Mouse (Mus musculus) kidney, embryonic 14.5 days (tissue): Measurements from ENCODE around the gene Fbxl16. TPM values are rescaled to one million over a fixed set of nuclear protein-coding genes. Genes with fewer than 3 reads are reported as not detected.
A peak's percentile ranks its signal among the peaks of the same experiment; 100 is the strongest.

Experiments
- ATAC-seq: fragments of 200-750 bp; cut with Nextera tagmentation; 2 replicates; pipeline ENCODE4 v1.8.0; 2017; ENCODE audit warnings: moderate number of reproducible peaks, mild to moderate bottlenecking, moderate TSS enrichment, moderate library complexity; ENCODE audit not compliant: low FRiP score, low TSS enrichment
- H3K27ac ChIP-seq: fragments of 300-500 bp; sonication (generic); 2 replicates; pipeline ENCODE4 v1.5.1; 2014; ENCODE audit warnings: low read depth, mild to moderate bottlenecking, low read length, moderate library complexity, mixed read lengths
- H3K27me3 ChIP-seq: fragments of 300-500 bp; sonication (generic); 2 replicates; pipeline ENCODE4 v1.6.1; 2014; ENCODE audit warnings: mild to moderate bottlenecking, low read length; ENCODE audit not compliant: control insufficient read depth, insufficient read depth
- H3K36me3 ChIP-seq: fragments of 300-500 bp; sonication (generic); 2 replicates; pipeline ENCODE4 v1.6.1; 2014; ENCODE audit warnings: low read length, mixed read lengths; ENCODE audit not compliant: control insufficient read depth, insufficient read depth
- H3K4me1 ChIP-seq: fragments of 300-500 bp; sonication (generic); 2 replicates; pipeline ENCODE4 v1.6.1; 2014; ENCODE audit warnings: low read length, mixed read lengths; ENCODE audit not compliant: control insufficient read depth, insufficient read depth
- H3K4me2 ChIP-seq: fragments of 300-500 bp; sonication (generic); replicated peaks from 2 replicates; pipeline ENCODE4 v1.6.1; 2014; ENCODE audit warnings: low read depth, mild to moderate bottlenecking, low read length
- H3K4me3 ChIP-seq: fragments of 300-500 bp; sonication (generic); 2 replicates; pipeline ENCODE4 v1.5.1; 2014; ENCODE audit warnings: mild to moderate bottlenecking, low read length
- H3K9ac ChIP-seq: fragments of 300-500 bp; sonication (generic); 2 replicates; pipeline ENCODE4 v1.6.1; 2014; ENCODE audit warnings: low read depth, mild to moderate bottlenecking, low read length, moderate library complexity
- H3K9me3 ChIP-seq: fragments of 300-500 bp; sonication (generic); 2 replicates; pipeline ENCODE4 v1.6.1; 2016; ENCODE audit warnings: low read length; ENCODE audit not compliant: control insufficient read depth
- WGBS: fragments of 180-500 bp; shearing (Covaris S2); extraction: QIAGEN DNeasy Blood & Tissue Kit; methylation state at CpG from one replicate; pipeline ENCODE4 v1.1.7; 2014; 5-methylcytosine and 5-hydroxymethylcytosine counted together
- polyA plus RNA-seq: library from polyadenylated mRNA; unstranded; fragments of >200 nt; fragmentation: Nextera tagmentation; extraction: Ambion mirVana; gene quantifications from 2 replicates; pipeline ENCODE4 v1.2.1, GENCODE M21; 2014

Gene Fbxl16
- polyA plus RNA-seq, 1 experiment from 2014 or later = 1.3 TPM

- Histone ChIP-seq H3K4me2 (peak within 1 kb of the TSS; percentile 94), H3K27me3 (no peaks in the 10 kb centered on the region), H3K4me3 (peak within 1 kb of the TSS; percentile 72), H3K36me3 (peaks cover 4% of the 10 kb centered on the region; the same call in 1 of the 2 replicates), H3K9ac (peak within 1 kb of the TSS; percentile 87), H3K27ac (peak within 1 kb of the TSS; percentile 83), H3K9me3 (no peaks in the 10 kb centered on the region), H3K4me1 (peaks cover 15% of the 10 kb centered on the region)
- peak; percentile 91 for ATAC-seq
- 4% methylated on average over 62 of the region's 65 CpGs for WGBS
Measured at GRCm38 (mm10) chr17:25860832-25861703, 52.2 kb downstream of the Fbxl16 start, which contains the start of gene Wdr90. Gene Wdr90, minus strand, starts transcription at chr17:25861501.

GRCm38 (mm10) chr17:25861704-25862612 lies 53.1 kb downstream of the Fbxl16 start:
- Histone ChIP-seq H3K36me3 (peaks cover 4% of the 10 kb centered on the region; the same call in 1 of the 2 replicates), H3K4me3 (peak overlapping the region; percentile 72), H3K4me2 (peak overlapping the region; percentile 94), H3K9me3 (no peaks in the 10 kb centered on the region), H3K27ac (peak overlapping the region; percentile 83), H3K4me1 (peaks cover 15% of the 10 kb centered on the region), H3K27me3 (no peaks in the 10 kb centered on the region), H3K9ac (peak overlapping the region; percentile 87)
- WGBS = 10% methylated on average over 6 of the region's 6 CpGs
- ATAC-seq = no peak

- no peak for ATAC-seq
- peaks cover 24% of the 10 kb centered on the region for H3K4me1 ChIP-seq
- 0 out of 2 replicates have a peak overlapping the region, but pooled peaks have one; percentile 18 for H3K9ac ChIP-seq
- WGBS = 92% methylated on average over 6 of the region's 6 CpGs
- no peak overlapping the region for H3K27ac ChIP-seq
- H3K4me3 ChIP-seq = no peak overlapping the region
- peaks cover 4% of the 10 kb centered on the region; the same call in 1 of the 2 replicates for H3K36me3 ChIP-seq
- H3K9me3 ChIP-seq = no peaks in the 10 kb centered on the region
- H3K27me3 ChIP-seq = no peaks in the 10 kb centered on the region
- H3K4me2 ChIP-seq = no peak overlapping the region
Measured at GRCm38 (mm10) chr17:25863681-25864080, 54.8 kb downstream of the Fbxl16 start.

- WGBS = 90% methylated on average over 14 of the region's 14 CpGs
- Histone ChIP-seq H3K4me2 (no peak overlapping the region), H3K9me3 (no peaks in the 10 kb centered on the region), H3K27me3 (no peaks in the 10 kb centered on the region), H3K36me3 (peaks cover under 1% of the 10 kb centered on the region; the same call in 1 of the 2 replicates), H3K27ac (no peak overlapping the region), H3K4me3 (no peak overlapping the region), H3K4me1 (peaks cover 29% of the 10 kb centered on the region), H3K9ac (0 out of 2 replicates have a peak overlapping the region, but pooled peaks have one; percentile 18)
- no peak for ATAC-seq
Measured at GRCm38 (mm10) chr17:25864311-25864710, 55.4 kb downstream of the Fbxl16 start.

GRCm38 (mm10) chr17:25865288-25865687 lies 56.4 kb downstream of the Fbxl16 start:
- Histone ChIP-seq H3K9ac (no peak overlapping the region), H3K9me3 (no peaks in the 10 kb centered on the region), H3K36me3 (no peaks in the 10 kb centered on the region; the same call in 1 of the 2 replicates), H3K4me2 (no peak overlapping the region), H3K4me3 (no peak overlapping the region), H3K27me3 (no peaks in the 10 kb centered on the region), H3K27ac (no peak overlapping the region), H3K4me1 (peaks cover 28% of the 10 kb centered on the region)
- WGBS = 92% methylated on average over 11 of the region's 11 CpGs
- no peak for ATAC-seq

- no peak overlapping the region for H3K4me2 ChIP-seq
- H3K4me1 ChIP-seq = peaks cover 22% of the 10 kb centered on the region
- H3K4me3 ChIP-seq = no peak overlapping the region
- no peaks in the 10 kb centered on the region; the same call in 1 of the 2 replicates for H3K36me3 ChIP-seq
- no peaks in the 10 kb centered on the region for H3K9me3 ChIP-seq
- no peaks in the 10 kb centered on the region for H3K27me3 ChIP-seq
- 96% methylated on average over 3 of the region's 3 CpGs for WGBS
- ATAC-seq = no peak
- H3K27ac ChIP-seq = no peak overlapping the region
- no peak overlapping the region for H3K9ac ChIP-seq
Measured at GRCm38 (mm10) chr17:25866172-25866571, 57.3 kb downstream of the Fbxl16 start.

GRCm38 (mm10) chr17:25867509-25867835 lies 58.6 kb downstream of the Fbxl16 start:
- peaks cover 13% of the 10 kb centered on the region; the same call in 1 of the 2 replicates for H3K4me1 ChIP-seq
- 8% methylated on average over 7 of the region's 7 CpGs for WGBS
- H3K4me3 ChIP-seq = peak overlapping the region; percentile 77
- H3K27ac ChIP-seq = peak overlapping the region; percentile 32; the same call in 1 of the 2 replicates
- H3K4me2 ChIP-seq = peak overlapping the region; percentile 93
- H3K36me3 ChIP-seq = no peaks in the 10 kb centered on the region; the same call in 1 of the 2 replicates
- H3K9me3 ChIP-seq = no peaks in the 10 kb centered on the region
- no peaks in the 10 kb centered on the region for H3K27me3 ChIP-seq
- 0 out of 2 replicates have a peak, but pooled peaks have one; percentile 16 for ATAC-seq
- H3K9ac ChIP-seq = peak overlapping the region; percentile 72

GRCm38 (mm10) chr17:25867836-25868600 lies 59.1 kb downstream of the Fbxl16 start:
- H3K4me1 ChIP-seq = peaks cover 13% of the 10 kb centered on the region; the same call in 1 of the 2 replicates
- peak overlapping the region; percentile 72 for H3K9ac ChIP-seq
- H3K9me3 ChIP-seq = no peaks in the 10 kb centered on the region
- peak; percentile 51 for ATAC-seq
- peak overlapping the region; percentile 51 for H3K27ac ChIP-seq
- 2% methylated on average over 41 of the region's 42 CpGs for WGBS
- H3K36me3 ChIP-seq = no peaks in the 10 kb centered on the region
- H3K4me3 ChIP-seq = peak overlapping the region; percentile 77
- no peaks in the 10 kb centered on the region for H3K27me3 ChIP-seq
- peak overlapping the region; percentile 93 for H3K4me2 ChIP-seq
